Mouse (Mus musculus): ENCODE results near the gene Depdc5.
"Not testable (repeated sequence)": the region's sequence is repeated elsewhere in the genome, so short reads cannot be mapped to it uniquely, and the experiment has no call there.

The Depdc5 gene

GRCm38 (mm10) chr5:33033121-33033520, 169.6 kb downstream of the Depdc5 start:
- DNase-seq = peak; percentile 82

- DNase-seq = not testable (repeated sequence)
These were observed 170.1 kb downstream of the Depdc5 start for GRCm38 (mm10) chr5:33033633-33034032.

GRCm38 (mm10) chr5:33034100-33034499, 170.6 kb downstream of the Depdc5 start:
- no peak for DNase-seq

- no peak for DNase-seq
These were observed 171.4 kb downstream of the Depdc5 start for GRCm38 (mm10) chr5:33034916-33035315.

- no peak for DNase-seq
These were observed 175.4 kb downstream of the Depdc5 start for GRCm38 (mm10) chr5:33038656-33039509.

- DNase-seq = peak; percentile 77
These were observed 176.0 kb downstream of the Depdc5 start for GRCm38 (mm10) chr5:33039510-33039911.

- DNase-seq = not testable (repeated sequence)
These were observed 177.2 kb downstream of the Depdc5 start for GRCm38 (mm10) chr5:33040735-33041134.

GRCm38 (mm10) chr5:33043397-33043796, 179.9 kb downstream of the Depdc5 start:
- peak; percentile 64 for DNase-seq

All from kidney, adult 18-20 months (tissue).